Mouse (Mus musculus) kidney, embryonic 15.5 days (tissue): Measurements from ENCODE around the gene Gm5580. TPM values are rescaled to one million over a fixed set of nuclear protein-coding genes. Genes with fewer than 3 reads are reported as not detected.

Source experiments
- polyA plus RNA-seq: library from polyadenylated mRNA; unstranded; fragments of >200 nt; fragmentation: Nextera tagmentation; extraction: Ambion mirVana; gene quantifications from 2 replicates; pipeline ENCODE4 v1.2.1, GENCODE M21; 2015

The Gm5580 gene
- polyA plus RNA-seq, 1 experiment from 2014 or later, result 0.47 TPM

Other genes with a start within 250 kb of the Gm5580 start
- gene March8, start 213.1 kb upstream of the Gm5580 start, polyA plus RNA-seq, result 37.5 and 40.4 TPM in 2 replicates
- 0.67 and 0.92 TPM in 2 replicates for gene Alox5, start 90.0 kb upstream of the Gm5580 start, polyA plus RNA-seq
- gene Olfr211, start 62.0 kb upstream of the Gm5580 start, polyA plus RNA-seq, result not detected in 2 replicates
- not detected in 2 replicates for gene Olfr212, start 44.6 kb upstream of the Gm5580 start, polyA plus RNA-seq
- not detected in 2 replicates for gene Olfr213, start 12.7 kb upstream of the Gm5580 start, polyA plus RNA-seq
- not detected in 2 replicates for gene Olfr214, start 3.1 kb downstream of the Gm5580 start, polyA plus RNA-seq
- not detected in 2 replicates for gene Olfr215, start 33.1 kb downstream of the Gm5580 start, polyA plus RNA-seq
- 184 and 199 TPM in 2 replicates for gene Zfp422, start 77.9 kb downstream of the Gm5580 start, polyA plus RNA-seq
- 29.3 and 30.6 TPM in 2 replicates for gene Depp1, start 99.5 kb downstream of the Gm5580 start, polyA plus RNA-seq
- gene Rassf4, start 122.8 kb downstream of the Gm5580 start, polyA plus RNA-seq, result 6.0 and 6.1 TPM in 2 replicates
- gene Tmem72, start 165.8 kb downstream of the Gm5580 start, polyA plus RNA-seq, result 5.6 and 6.1 TPM in 2 replicates